Mouse (Mus musculus) layer of hippocampus, adult 9-10 months (tissue): ENCODE measurements around the gene Zpr1.

Experiments
- DNase-seq: peaks from one replicate; pipeline ENCODE4 v3.0.0; 2022; ENCODE audit warnings: low spot score

Gene Zpr1

GRCm38 (mm10) chr9:46329250-46329648 is 56.4 kb downstream of the Zpr1 start:
- no peak for DNase-seq

- DNase-seq: no peak
Observed at GRCm38 (mm10) chr9:46329801-46330585, 57.1 kb downstream of the Zpr1 start.

- no peak for DNase-seq
Observed at GRCm38 (mm10) chr9:46330586-46330895, 57.7 kb downstream of the Zpr1 start.

- DNase-seq: no peak
Observed at GRCm38 (mm10) chr9:46331301-46331700, 58.4 kb downstream of the Zpr1 start.
